Mouse (Mus musculus) spleen, postnatal 14 days (tissue): ENCODE data around the gene Slc34a1.

Source experiments
- DNase-seq, 2 experiments: peaks; one replicate each; pipeline ENCODE4 v3.0.0; 2021 to 2022; ENCODE audit warnings: low spot score in 2 of 2

The Slc34a1 gene

DNA sequence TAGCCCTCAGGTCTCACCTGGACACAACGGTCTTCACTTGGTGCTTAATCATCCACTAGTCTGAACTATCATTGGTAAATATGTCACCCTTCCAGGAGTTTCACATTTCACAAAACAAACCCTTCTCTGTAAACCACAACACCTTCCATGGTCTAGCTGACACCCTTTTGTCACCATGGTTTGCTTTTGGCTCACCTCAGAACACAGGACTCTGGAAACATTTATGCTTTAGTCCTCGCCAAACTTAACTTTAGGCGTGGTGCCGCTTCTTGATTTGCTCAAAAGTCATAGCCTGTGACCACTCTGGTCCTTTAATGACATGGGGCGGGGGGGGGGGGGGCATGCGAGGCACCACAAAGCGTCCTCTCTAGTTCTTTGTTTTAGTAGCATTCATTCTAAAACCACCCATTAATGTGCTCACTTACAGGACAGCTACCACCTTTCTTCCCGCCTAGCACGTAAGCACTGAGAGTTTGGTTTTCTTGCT, 45.9 kb downstream of the Slc34a1 start:
- DNase-seq, result no peak

- DNase-seq, result peak; percentile 67 to 76
Observed at GRCm38 (mm10) chr13:55444286-55444936, 46.4 kb downstream of the Slc34a1 start.

GRCm38 (mm10) chr13:55444937-55445315, 46.9 kb downstream of the Slc34a1 start, which contains the start of gene Grk6:
Grk6 (plus strand) TSS chr13:55445072.
- DNase-seq, result peak; percentile 97

DNA sequence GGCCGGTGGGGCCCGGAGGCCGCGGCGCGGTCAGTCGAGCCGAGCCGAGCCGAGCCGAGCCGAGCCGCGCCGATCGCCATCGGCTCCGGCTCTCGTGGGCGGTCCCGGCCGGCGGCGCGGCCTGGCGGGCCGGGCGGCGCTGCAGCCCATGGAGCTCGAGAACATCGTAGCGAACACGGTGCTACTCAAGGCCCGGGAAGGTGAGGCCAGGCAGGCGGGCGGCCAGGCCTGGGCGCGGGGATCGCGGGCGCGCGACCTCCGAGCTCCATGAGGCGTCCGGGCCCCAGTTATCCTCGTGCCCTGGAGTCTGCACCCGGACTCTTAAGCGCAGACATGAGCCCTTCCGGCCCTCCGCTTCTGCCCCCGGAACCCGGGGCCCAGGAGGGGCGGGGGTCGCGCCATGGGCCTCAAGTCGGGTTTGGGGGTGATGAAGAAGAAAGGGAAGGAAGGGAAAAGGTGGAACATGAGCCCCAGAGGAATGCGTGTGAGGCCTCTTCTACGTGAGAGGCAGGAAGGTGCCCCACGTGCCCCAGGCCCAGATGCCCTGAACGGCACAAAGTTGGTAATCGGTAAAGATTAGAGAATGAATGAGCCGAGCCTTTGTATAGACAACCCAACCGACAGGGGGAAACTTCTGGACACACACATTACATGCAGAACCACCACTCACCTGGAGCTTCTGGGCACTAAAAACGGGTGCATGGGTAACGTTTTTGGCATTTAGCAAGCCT, 47.5 kb downstream of the Slc34a1 start:
- DNase-seq, result no peak

DNA sequence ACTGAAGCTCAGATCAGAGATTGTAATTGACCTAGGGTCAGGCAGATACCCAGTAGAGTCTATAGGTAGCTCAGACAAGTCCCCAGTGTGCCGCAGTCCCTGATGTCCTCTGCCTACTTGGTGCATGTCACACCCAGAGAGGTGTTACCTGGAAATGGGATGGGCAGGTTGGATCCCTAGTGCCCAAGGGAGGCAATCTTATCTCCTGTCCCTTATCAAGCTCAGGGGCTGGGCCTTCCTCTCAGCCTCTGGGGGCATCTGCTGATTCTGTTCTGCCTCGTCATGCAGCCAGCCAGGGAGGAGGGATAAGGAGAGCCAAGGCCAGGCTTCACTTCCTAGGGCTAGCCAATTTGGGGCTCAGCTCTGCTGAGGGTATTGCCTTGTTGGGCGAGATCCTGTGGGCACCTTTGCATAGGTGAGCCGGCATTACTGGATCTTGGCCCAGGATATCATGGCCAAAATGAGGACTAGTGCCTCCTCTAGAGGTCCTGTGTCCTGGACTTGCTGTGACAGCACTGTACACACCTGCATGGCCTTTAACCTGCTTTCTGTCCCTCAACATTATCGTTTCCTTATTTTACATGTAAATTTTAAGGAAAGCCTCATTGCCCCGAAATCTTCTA, 48.6 kb downstream of the Slc34a1 start:
- no peak for DNase-seq

DNA sequence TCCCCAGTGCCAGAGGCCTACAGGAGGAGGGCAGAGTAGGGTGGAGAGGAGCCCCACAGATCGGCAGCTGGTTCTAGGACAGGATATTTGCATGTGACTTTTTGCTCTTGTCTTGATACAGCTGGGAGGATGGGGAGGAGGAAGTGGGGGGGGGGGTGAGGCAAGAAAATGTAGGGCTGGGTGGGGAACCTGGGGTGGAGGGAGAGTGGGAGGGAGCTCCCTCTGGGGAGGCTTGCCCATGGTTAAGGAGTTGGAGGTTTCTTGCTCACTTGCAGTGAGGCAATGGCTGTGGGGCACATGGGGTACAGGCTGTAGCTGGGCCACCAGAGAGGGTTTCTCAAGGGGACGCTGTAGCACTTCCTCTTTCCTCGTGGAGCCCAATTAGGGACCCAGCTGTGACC, 49.6 kb downstream of the Slc34a1 start:
- peak in 1 of 2 experiments; percentile 48 for DNase-seq

GRCm38 (mm10) chr13:55448131-55448530, 50.1 kb downstream of the Slc34a1 start:
- DNase-seq, result no peak

GRCm38 (mm10) chr13:55449205-55449604, 51.2 kb downstream of the Slc34a1 start:
- DNase-seq, result no peak

DNA sequence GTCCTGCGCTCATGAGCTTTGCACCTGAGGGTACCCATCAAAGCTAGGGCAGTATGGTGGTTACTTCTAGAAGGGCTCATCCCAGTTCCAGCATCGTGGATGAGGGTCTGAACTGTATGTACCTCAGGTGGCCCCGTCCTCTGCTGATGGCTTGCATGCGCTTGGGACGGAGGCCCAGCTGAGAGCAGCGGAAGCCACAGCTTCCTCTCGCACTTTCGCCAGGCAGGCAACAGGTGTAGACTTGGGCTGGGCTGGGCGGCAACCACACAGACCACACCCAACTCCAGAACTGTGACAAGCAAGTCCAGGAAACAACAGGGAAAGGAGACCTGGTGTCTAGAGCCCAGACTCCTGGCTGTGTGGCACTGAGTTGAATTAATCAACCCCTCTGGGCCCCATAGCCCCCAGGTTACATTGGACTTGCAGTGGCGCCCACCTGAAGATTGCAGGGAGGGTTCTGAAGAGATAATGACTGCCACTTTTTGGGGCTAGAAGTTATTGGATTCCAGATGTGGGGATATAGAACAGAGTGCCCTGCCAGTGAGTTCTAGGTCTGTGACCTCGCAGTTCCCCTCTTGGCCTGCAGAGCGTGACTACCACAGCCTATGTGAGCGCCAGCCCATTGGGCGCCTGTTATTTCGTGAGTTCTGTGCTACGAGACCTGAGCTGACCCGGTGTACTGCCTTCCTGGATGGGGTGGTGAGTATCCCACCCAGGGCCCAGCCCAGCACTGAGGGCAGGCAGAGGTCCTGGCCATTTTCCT, 51.9 kb downstream of the Slc34a1 start:
- peak; percentile 51 to 54 for DNase-seq

DNA sequence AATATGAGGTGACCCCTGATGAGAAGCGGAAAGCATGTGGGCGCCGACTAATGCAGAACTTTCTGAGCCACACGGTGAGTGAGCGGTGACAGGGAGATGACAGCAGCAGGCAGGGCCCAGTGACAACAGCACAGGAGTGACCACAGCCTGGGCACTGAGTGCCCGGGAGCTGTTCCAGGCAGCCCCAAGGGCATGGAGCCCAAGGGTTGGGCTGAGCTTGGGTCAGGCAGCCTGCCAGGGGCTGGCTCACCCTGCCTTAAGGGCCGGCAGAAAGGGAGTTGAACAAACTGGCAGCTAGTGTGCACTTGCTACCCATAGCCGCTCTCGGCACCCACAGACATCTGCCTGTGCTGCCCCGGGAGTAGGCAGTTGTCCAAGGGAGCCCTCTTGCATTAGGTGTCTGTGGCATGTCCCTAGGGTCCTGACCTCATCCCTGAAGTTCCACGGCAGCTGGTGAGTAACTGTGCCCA, 52.6 kb downstream of the Slc34a1 start:
- no peak for DNase-seq

DNA sequence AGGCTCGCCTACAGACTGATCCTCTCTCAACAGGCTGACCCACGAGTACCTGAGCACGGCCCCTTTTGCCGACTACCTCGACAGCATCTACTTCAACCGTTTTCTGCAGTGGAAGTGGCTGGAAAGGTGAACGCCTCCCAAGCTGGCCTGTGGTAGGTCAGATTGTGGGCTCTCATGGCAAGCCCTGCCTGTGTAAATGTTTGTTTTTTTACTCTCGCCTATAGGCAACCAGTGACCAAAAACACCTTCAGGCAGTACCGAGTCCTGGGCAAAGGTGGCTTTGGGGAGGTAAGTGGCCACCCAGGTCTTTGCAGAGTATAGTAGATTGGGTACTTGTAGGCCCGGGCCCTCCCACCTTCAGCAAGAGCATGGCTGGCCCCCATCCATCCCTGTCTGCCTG, 53.3 kb downstream of the Slc34a1 start:
- no peak for DNase-seq

DNA sequence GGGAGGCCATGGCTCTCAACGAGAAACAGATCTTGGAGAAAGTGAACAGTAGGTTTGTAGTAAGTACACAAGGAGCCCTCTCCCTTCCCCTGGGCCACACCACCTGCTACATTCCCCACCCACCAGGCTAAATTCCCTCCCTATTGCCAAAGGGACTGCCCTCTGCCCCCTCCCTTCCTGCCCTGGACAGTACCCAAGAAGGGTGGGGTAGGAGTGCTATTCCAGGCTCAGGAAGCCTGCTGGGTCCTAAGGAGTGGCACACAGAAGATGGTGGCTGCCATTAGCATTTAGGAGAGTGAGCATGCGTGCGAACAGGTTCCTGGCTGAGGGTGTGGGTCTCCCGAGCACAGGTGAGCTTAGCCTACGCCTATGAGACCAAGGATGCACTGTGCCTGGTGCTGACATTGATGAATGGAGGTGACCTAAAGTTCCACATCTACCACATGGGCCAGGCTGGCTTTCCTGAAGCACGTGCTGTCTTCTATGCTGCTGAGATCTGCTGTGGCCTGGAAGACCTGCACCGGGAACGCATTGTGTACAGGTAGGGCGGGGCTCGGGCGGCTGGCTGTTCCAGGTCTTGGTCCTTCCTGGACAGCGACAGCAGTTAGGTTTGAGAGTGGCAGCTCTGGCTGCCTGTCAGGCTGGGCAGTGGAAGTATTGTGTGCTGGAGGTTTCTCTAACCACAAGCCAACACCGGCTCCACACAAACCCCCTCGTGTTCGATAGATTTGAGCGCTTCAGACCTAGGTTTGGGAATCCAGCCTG, 54.0 kb downstream of the Slc34a1 start:
- no peak for DNase-seq

GRCm38 (mm10) chr13:55462965-55463364, 65.0 kb downstream of the Slc34a1 start:
- no peak for DNase-seq

- no peak for DNase-seq
Observed at GRCm38 (mm10) chr13:55463399-55464026, 65.5 kb downstream of the Slc34a1 start.

- DNase-seq, result peak in 1 of 2 experiments; percentile 38
Observed at GRCm38 (mm10) chr13:55464027-55464884, 66.3 kb downstream of the Slc34a1 start, which contains the start of gene Prr7. Prr7 (plus strand) TSS chr13:55464267.

DNA sequence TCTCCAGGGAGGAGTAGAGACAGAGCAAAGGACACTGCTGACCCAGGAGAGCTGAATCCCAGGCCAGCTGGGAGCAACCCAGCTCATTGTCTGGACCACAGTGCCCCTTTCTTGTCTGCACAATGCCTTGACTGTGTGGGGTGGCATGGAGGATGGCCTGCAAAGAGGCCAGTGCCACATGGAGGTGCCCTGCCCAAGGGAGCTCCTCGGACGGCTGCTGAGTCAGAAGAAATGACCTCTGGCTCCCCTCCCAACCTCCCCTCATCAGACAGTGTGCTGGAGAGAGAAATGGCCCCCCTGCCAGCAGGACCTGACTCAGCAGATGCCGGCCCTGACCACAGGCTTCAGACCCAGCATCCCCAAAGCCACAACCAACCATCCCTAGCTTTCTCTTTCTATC, 67.2 kb downstream of the Slc34a1 start:
- no peak for DNase-seq
